18 mouse cellular contexts compared by ENCODE assay signal in the genomic region with DNA sequence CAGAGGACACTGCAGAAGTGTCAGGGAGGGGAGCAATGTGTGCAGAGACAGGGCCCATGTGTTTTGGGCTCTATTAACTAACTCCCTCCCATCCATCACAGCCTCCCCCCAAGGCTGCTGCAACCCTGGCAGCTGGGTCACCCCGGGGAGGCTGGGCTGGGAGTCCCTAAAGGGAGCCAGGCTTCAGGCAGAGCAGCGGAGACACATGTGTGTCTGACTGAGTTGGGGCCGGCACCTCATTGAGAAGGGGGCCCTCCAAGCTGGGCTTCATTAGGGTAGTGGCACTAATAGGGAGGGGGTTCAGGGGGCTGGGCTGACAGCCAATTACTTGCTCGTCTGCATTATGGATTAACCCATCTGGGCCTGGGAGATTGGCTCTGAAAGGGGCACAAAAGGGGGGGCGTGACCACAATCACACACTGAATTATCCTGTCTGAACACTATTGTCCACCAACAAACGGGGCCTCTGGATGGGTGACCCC. TPM values are rescaled to one million over a fixed set of nuclear protein-coding genes. Genes with fewer than 3 reads are reported as not detected.
DNase-seq lines count a peak whose midpoint lies in the region; ATAC-seq and TF ChIP-seq lines count a peak whose summit lies in the region.
"Had no signal": no experiment of that assay in that cellular context is flagged by ENCODE, and none has a peak within 500 bp of the region (broad histone marks: within the 10 kb centered on the region; RNA-seq: fewer than 3 reads in every experiment).

No protein-coding gene starts in this region.

- no peaks in the 10 kb centered on the region; the same call in 1 of the 2 replicates for H3K27me3 ChIP-seq in forebrain, postnatal 0 days (ENCODE audit: insufficient read depth, low read length)
- peaks cover 20% of the 10 kb centered on the region for H3K27me3 ChIP-seq in thymus, adult 2 months (ENCODE audit: control insufficient read depth, insufficient read depth, low read length)

- TF ChIP-seq CTCF in forebrain, postnatal 0 days (IDR thresholded peaks at IDR 0.05; ENCODE audit: low read depth) = no peak
- no peak for TF ChIP-seq CTCF in thymus, adult 2 months (IDR thresholded peaks at IDR 0.05; ENCODE audit: borderline replicate concordance, control insufficient read depth, extremely low read depth, insufficient read depth, low read length, poor library complexity)

- no peaks in the 10 kb centered on the region for H3K9me3 ChIP-seq in forebrain, postnatal 0 days (ENCODE audit: low read length)
- H3K9me3 ChIP-seq: embryonic facial prominence, embryonic 15.5 days had no signal

- WGBS in forebrain, postnatal 0 days = 12% methylated on average over 6 of the region's 6 CpGs
- WGBS in thymus, adult 2 months = 60% methylated on average over 6 of the region's 6 CpGs

- H3K27ac ChIP-seq in forebrain, postnatal 0 days (ENCODE audit: low read depth, low read length) = no peak overlapping the region
- no peak overlapping the region for H3K27ac ChIP-seq in thymus, adult 2 months (ENCODE audit: control insufficient read depth, insufficient read depth, low read length)
- H3K27ac ChIP-seq: embryonic facial prominence, embryonic 15.5 days; gastrocnemius, adult 2 months; left cerebral cortex, adult 2 months had no signal

- H3K36me3 ChIP-seq in forebrain, postnatal 0 days (ENCODE audit: insufficient read depth) = no peaks in the 10 kb centered on the region
- H3K36me3 ChIP-seq in thymus, adult 2 months (ENCODE audit: control insufficient read depth, insufficient read depth, low read length) = no peaks in the 10 kb centered on the region
- H3K36me3 ChIP-seq: embryonic facial prominence, embryonic 15.5 days had no signal

- peak; percentile 48 for DNase-seq in embryo, embryonic 10 days (ENCODE audit: low spot score)
- DNase-seq in embryo, embryonic 11 days = peak; percentile 67
- no peak for DNase-seq in forebrain, postnatal 0 days
- peak; percentile 59 for DNase-seq in neural tube, embryonic 10.5 days (ENCODE audit: extremely low spot score, low spot score)
- no peak for DNase-seq in thymus, adult 2 months
- DNase-seq in ovary, postnatal 10 days (ENCODE audit: low spot score) = no peak
- no peak for DNase-seq in left cerebral cortex, postnatal 25 days (ENCODE audit: low spot score in 2 of 2)
- DNase-seq: adrenal gland, postnatal 25 days; cerebellum, adult 11-12 months; gastrocnemius, adult 2 months; kidney, postnatal 14 days had no signal

- no peak overlapping the region for H3K4me2 ChIP-seq in forebrain, postnatal 0 days (ENCODE audit: low read depth)
- H3K4me2 ChIP-seq: embryonic facial prominence, embryonic 15.5 days; heart, embryonic 11.5 days had no signal

- H3K9ac ChIP-seq in forebrain, postnatal 0 days = no peak overlapping the region
- H3K9ac ChIP-seq: embryonic facial prominence, embryonic 15.5 days had no signal

- no peak for TF ChIP-seq POLR2A in thymus, adult 2 months (IDR thresholded peaks at IDR 0.05; ENCODE audit: control insufficient read depth, extremely low read depth, insufficient read depth, low read length, poor library complexity)

- H3K4me1 ChIP-seq in forebrain, postnatal 0 days (ENCODE audit: insufficient read depth) = peaks cover 13% of the 10 kb centered on the region; the same call in 1 of the 2 replicates
- H3K4me1 ChIP-seq in thymus, adult 2 months (replicated peaks; ENCODE audit: control insufficient read depth, insufficient read depth, low read length) = no peaks in the 10 kb centered on the region

- intact Hi-C loops in left cerebral cortex, postnatal 25 days (cut with DNase I) = no loop called here

- peak; percentile 26; the same call in 1 of the 2 replicates for ATAC-seq in forebrain, postnatal 0 days

- no peak overlapping the region for H3K4me3 ChIP-seq in forebrain, postnatal 0 days (ENCODE audit: low read depth, low read length)
- H3K4me3 ChIP-seq in thymus, adult 2 months (ENCODE audit: control insufficient read depth, insufficient read depth, low read length) = no peak overlapping the region
- H3K4me3 ChIP-seq: embryonic facial prominence, embryonic 15.5 days; gastrocnemius, adult 2 months; left cerebral cortex, adult 2 months had no signal

RNA-seq across cellular contexts. Expression of a gene that starts 21.0 kb away (rescaled TPM):
- total RNA-seq in forebrain, postnatal 0 days (2014; rRNA removed) = 1.2 and 1.9 TPM in 2 replicates
- polyA plus RNA-seq in forebrain, postnatal 0 days (2015; fragmentation: Nextera tagmentation; extraction: Ambion mirVana) = 0.48 and 1.5 TPM in 2 replicates
- 0.78 and 0.94 TPM in 2 replicates for polyA plus RNA-seq in thymus, adult 2 months (2012; rRNA removed)
- 10 to 100 TPM; 33.4 to 33.6 TPM for total RNA-seq in left cerebral cortex, postnatal 25 days (2021)
- total RNA-seq: gastrocnemius, adult 2 months; liver, adult 2 months; neutrophil, adult 5-6 weeks had no signal
- polyA plus RNA-seq: intestine, embryonic 14.5 days; stomach, embryonic 14.5 days had no signal

RNA-seq across cellular contexts. Expression of a gene that starts 35.1 kb away (rescaled TPM):
- total RNA-seq in forebrain, postnatal 0 days (2014; rRNA removed) = 43.3 and 122 TPM in 2 replicates
- polyA plus RNA-seq in forebrain, postnatal 0 days (2015; fragmentation: Nextera tagmentation; extraction: Ambion mirVana) = 15.3 and 19.5 TPM in 2 replicates
- polyA plus RNA-seq in thymus, adult 2 months (2012; rRNA removed) = 42.8 and 42.9 TPM in 2 replicates
- total RNA-seq in left cerebral cortex, postnatal 25 days (2021) = 10 to 100 TPM; 20.9 to 23.0 TPM

RNA-seq across cellular contexts. Expression of a gene that starts 52.4 kb away (rescaled TPM):
- 4.1 and 9.6 TPM in 2 replicates for total RNA-seq in forebrain, postnatal 0 days (2014; rRNA removed)
- 3.1 and 3.3 TPM in 2 replicates for polyA plus RNA-seq in forebrain, postnatal 0 days (2015; fragmentation: Nextera tagmentation; extraction: Ambion mirVana)
- 5.5 and 6.6 TPM in 2 replicates for polyA plus RNA-seq in thymus, adult 2 months (2012; rRNA removed)
- 1 to 10 TPM; 6.7 to 7.3 TPM for total RNA-seq in left cerebral cortex, postnatal 25 days (2021)
- total RNA-seq: neutrophil, adult 5-6 weeks had no signal

Comparison
In these comparisons a context has a peak if more than half of its experiments do, and no peak if none do; other contexts are left out.
1. DNase-seq: peak in embryo, embryonic 10 days (single experiment), embryo, embryonic 11 days (single experiment) and neural tube, embryonic 10.5 days (single experiment); none in forebrain, postnatal 0 days (single experiment), thymus, adult 2 months (single experiment), ovary, postnatal 10 days (single experiment) and left cerebral cortex, postnatal 25 days (0 of 2).
2. RNA of a gene that starts 21.0 kb away (total RNA-seq): 33.4 to 33.6 TPM in left cerebral cortex, postnatal 25 days; 1.2 to 1.9 TPM in forebrain, postnatal 0 days; every median in the first group is over 10 times any median in the second.